Mouse (Mus musculus) central nervous system, embryonic 11.5 days (tissue): Measurements from ENCODE around the gene Rap1b. TPM values are rescaled to one million over a fixed set of nuclear protein-coding genes. Genes with fewer than 3 reads are reported as not detected.

Source experiments
- polyA plus RNA-seq: library from polyadenylated mRNA; depleted of rRNA; stranded (reverse); fragments of >200 nt; gene quantifications from 2 replicates; pipeline ENCODE4 v1.2.3, GENCODE M21; 2012; rRNA removed

Rap1b gene
- 48.6 and 98.4 TPM in 2 replicates for polyA plus RNA-seq

GRCm38 (mm10) chr10:117845597-117846259, at the start of gene Rap1b:
Gene Rap1b (minus strand): TSS chr10:117846035.

GRCm38 (mm10) chr10:117792141-117793091, 53.4 kb downstream of the Rap1b start, which contains the start of gene Nup107:
Gene Nup107 (minus strand): TSS chr10:117792705.

Other genes with a start within 250 kb of the Rap1b start
- 2.6 and 9.7 TPM in 2 replicates for gene Cpm, start 216.5 kb downstream of the Rap1b start, polyA plus RNA-seq
- 82.8 and 148 TPM in 2 replicates for gene Mdm2, start 135.3 kb downstream of the Rap1b start, polyA plus RNA-seq
- gene Slc35e3, start 99.7 kb downstream of the Rap1b start, polyA plus RNA-seq, result 18.0 and 28.0 TPM in 2 replicates
- gene Nup107, start 53.3 kb downstream of the Rap1b start, polyA plus RNA-seq, result 66.1 and 90.0 TPM in 2 replicates